Mouse (Mus musculus): Measurements from ENCODE around the gene Mepce.
"Not testable (repeated sequence)": the region's sequence is repeated elsewhere in the genome, so short reads cannot be mapped to it uniquely, and the experiment has no call there.

The Mepce gene

GRCm38 (mm10) chr5:137758921-137759534 is 28.4 kb downstream of the Mepce start:
- no peak for DNase-seq (ENCODE audit: low spot score in 2 of 2)

GRCm38 (mm10) chr5:137757887-137758286 is 29.6 kb downstream of the Mepce start:
- peak; percentile 72 to 77 for DNase-seq (ENCODE audit: low spot score in 2 of 2)

- peak; percentile 88 to 93 for DNase-seq (ENCODE audit: low spot score in 2 of 2)
Observed at GRCm38 (mm10) chr5:137756882-137757661, 30.4 kb downstream of the Mepce start.

- DNase-seq (ENCODE audit: low spot score in 2 of 2) = no peak
Observed at GRCm38 (mm10) chr5:137756106-137756505, 31.3 kb downstream of the Mepce start.

GRCm38 (mm10) chr5:137755425-137755824 is 32.0 kb downstream of the Mepce start:
- no peak for DNase-seq (ENCODE audit: low spot score in 2 of 2)

GRCm38 (mm10) chr5:137753111-137753832 is 34.2 kb downstream of the Mepce start:
- no peak for DNase-seq (ENCODE audit: low spot score in 2 of 2)

- no peak for DNase-seq (ENCODE audit: low spot score in 2 of 2)
Observed at GRCm38 (mm10) chr5:137751988-137752387, 35.5 kb downstream of the Mepce start.

GRCm38 (mm10) chr5:137751221-137751887 is 36.1 kb downstream of the Mepce start:
- no peak for DNase-seq (ENCODE audit: low spot score in 2 of 2)

- DNase-seq (ENCODE audit: low spot score in 2 of 2) = not testable (repeated sequence)
Observed at GRCm38 (mm10) chr5:137750212-137750611, 37.2 kb downstream of the Mepce start.

- no peak for DNase-seq (ENCODE audit: low spot score in 2 of 2)
Observed at GRCm38 (mm10) chr5:137749196-137749836, 38.1 kb downstream of the Mepce start.

GRCm38 (mm10) chr5:137748130-137748770 is 39.2 kb downstream of the Mepce start:
- DNase-seq (ENCODE audit: low spot score in 2 of 2) = no peak

- DNase-seq (ENCODE audit: low spot score in 2 of 2) = no peak
Observed at GRCm38 (mm10) chr5:137747326-137747961, 40.0 kb downstream of the Mepce start.

GRCm38 (mm10) chr5:137746851-137747325 is 40.6 kb downstream of the Mepce start:
- DNase-seq (ENCODE audit: low spot score in 2 of 2) = no peak

GRCm38 (mm10) chr5:137746282-137746850 is 41.1 kb downstream of the Mepce start:
- no peak for DNase-seq (ENCODE audit: low spot score in 2 of 2)

- peak; percentile 87 to 90 for DNase-seq (ENCODE audit: low spot score in 2 of 2)
Observed at GRCm38 (mm10) chr5:137745214-137746171, 42.0 kb downstream of the Mepce start, which contains the start of gene Tsc22d4. Gene Tsc22d4, plus strand, starts transcription at chr5:137745730.

- no peak for DNase-seq (ENCODE audit: low spot score in 2 of 2)
Observed at GRCm38 (mm10) chr5:137744197-137744596, 43.3 kb downstream of the Mepce start.

- no peak for DNase-seq (ENCODE audit: low spot score in 2 of 2)
Observed at GRCm38 (mm10) chr5:137742836-137743235, 44.6 kb downstream of the Mepce start.

GRCm38 (mm10) chr5:137742048-137742447 is 45.4 kb downstream of the Mepce start:
- no peak for DNase-seq (ENCODE audit: low spot score in 2 of 2)
